Mouse (Mus musculus): ENCODE results near the gene Sik3. TPM values are rescaled to one million over a fixed set of nuclear protein-coding genes. Genes with fewer than 3 reads are reported as not detected.

The Sik3 gene
- polyA plus RNA-seq, 1 experiment from 2014 or later, result 10.6 TPM

GRCm38 (mm10) chr9:46033862-46034261 is 21.2 kb downstream of the Sik3 start:
- Histone ChIP-seq H3K9ac (ENCODE audit: low read length) (no peak overlapping the region), H3K27ac (replicated peaks; ENCODE audit: low read depth, low read length) (no peak overlapping the region), H3K36me3 (ENCODE audit: control insufficient read depth, insufficient read depth, low read length) (no peaks in the 10 kb centered on the region), H3K9me3 (ENCODE audit: control insufficient read depth, low read length) (no peaks in the 10 kb centered on the region), H3K4me2 (ENCODE audit: low read depth, severe bottlenecking) (no peak overlapping the region), H3K27me3 (ENCODE audit: control insufficient read depth, insufficient read depth, low read length) (no peaks in the 10 kb centered on the region), H3K4me1 (ENCODE audit: control insufficient read depth, insufficient read depth, low read length) (peaks cover 18% of the 10 kb centered on the region), H3K4me3 (ENCODE audit: low read depth, low read length) (no peak overlapping the region)
- no peak for ATAC-seq (ENCODE audit: insufficient number of reproducible peaks, low FRiP score, low TSS enrichment, low read depth)
- WGBS, result 89% methylated on average over 3 of the region's 3 CpGs
- no peak for DNase-seq (ENCODE audit: low spot score)

GRCm38 (mm10) chr9:46035290-46035871 is 22.8 kb downstream of the Sik3 start:
- DNase-seq (ENCODE audit: low spot score), result no peak
- Histone ChIP-seq H3K27ac (replicated peaks; ENCODE audit: low read depth, low read length) (no peak overlapping the region), H3K4me2 (ENCODE audit: low read depth, severe bottlenecking) (no peak overlapping the region), H3K36me3 (ENCODE audit: control insufficient read depth, insufficient read depth, low read length) (no peaks in the 10 kb centered on the region), H3K4me3 (ENCODE audit: low read depth, low read length) (no peak overlapping the region), H3K27me3 (ENCODE audit: control insufficient read depth, insufficient read depth, low read length) (no peaks in the 10 kb centered on the region), H3K4me1 (ENCODE audit: control insufficient read depth, insufficient read depth, low read length) (peaks cover 18% of the 10 kb centered on the region), H3K9ac (ENCODE audit: low read length) (no peak overlapping the region), H3K9me3 (ENCODE audit: control insufficient read depth, low read length) (no peaks in the 10 kb centered on the region)
- no peak for ATAC-seq (ENCODE audit: insufficient number of reproducible peaks, low FRiP score, low TSS enrichment, low read depth)
- 64% methylated on average over 9 of the region's 9 CpGs for WGBS

- no peaks in the 10 kb centered on the region for H3K36me3 ChIP-seq (ENCODE audit: control insufficient read depth, insufficient read depth, low read length)
- ATAC-seq (ENCODE audit: insufficient number of reproducible peaks, low FRiP score, low TSS enrichment, low read depth), result no peak
- H3K9ac ChIP-seq (ENCODE audit: low read length), result no peak overlapping the region
- H3K9me3 ChIP-seq (ENCODE audit: control insufficient read depth, low read length), result no peaks in the 10 kb centered on the region
- no peaks in the 10 kb centered on the region for H3K27me3 ChIP-seq (ENCODE audit: control insufficient read depth, insufficient read depth, low read length)
- no peak for DNase-seq (ENCODE audit: low spot score)
- H3K4me3 ChIP-seq (ENCODE audit: low read depth, low read length), result no peak overlapping the region
- H3K4me2 ChIP-seq (ENCODE audit: low read depth, severe bottlenecking), result no peak overlapping the region
- peaks cover 17% of the 10 kb centered on the region for H3K4me1 ChIP-seq (ENCODE audit: control insufficient read depth, insufficient read depth, low read length)
- no peak overlapping the region for H3K27ac ChIP-seq (replicated peaks; ENCODE audit: low read depth, low read length)
- 97% methylated on average over 8 of the region's 8 CpGs for WGBS
Measured at GRCm38 (mm10) chr9:46036881-46037280, 24.3 kb downstream of the Sik3 start.

GRCm38 (mm10) chr9:46038786-46039185 is 26.2 kb downstream of the Sik3 start:
- Histone ChIP-seq H3K9ac (ENCODE audit: low read length) (no peak overlapping the region), H3K9me3 (ENCODE audit: control insufficient read depth, low read length) (no peaks in the 10 kb centered on the region), H3K27me3 (ENCODE audit: control insufficient read depth, insufficient read depth, low read length) (no peaks in the 10 kb centered on the region), H3K4me1 (ENCODE audit: control insufficient read depth, insufficient read depth, low read length) (0 out of 2 replicates have a peak, but pooled peaks cover 4% of the 10 kb centered on the region), H3K4me3 (ENCODE audit: low read depth, low read length) (no peak overlapping the region), H3K4me2 (ENCODE audit: low read depth, severe bottlenecking) (no peak overlapping the region), H3K27ac (replicated peaks; ENCODE audit: low read depth, low read length) (no peak overlapping the region), H3K36me3 (ENCODE audit: control insufficient read depth, insufficient read depth, low read length) (no peaks in the 10 kb centered on the region)
- ATAC-seq (ENCODE audit: insufficient number of reproducible peaks, low FRiP score, low TSS enrichment, low read depth) (no peak), DNase-seq (ENCODE audit: low spot score) (no peak)
- 95% methylated on average over 13 of the region's 13 CpGs for whole genome bisulfite sequencing

- no peaks in the 10 kb centered on the region for H3K4me1 ChIP-seq (ENCODE audit: control insufficient read depth, insufficient read depth, low read length)
- DNase-seq (ENCODE audit: low spot score) (no peak), ATAC-seq (ENCODE audit: insufficient number of reproducible peaks, low FRiP score, low TSS enrichment, low read depth) (no peak)
- no peak overlapping the region for H3K4me2 ChIP-seq (ENCODE audit: low read depth, severe bottlenecking)
- H3K27ac ChIP-seq (replicated peaks; ENCODE audit: low read depth, low read length), result no peak overlapping the region
- 82% methylated on average over 2 of the region's 2 CpGs for WGBS
- no peaks in the 10 kb centered on the region for H3K9me3 ChIP-seq (ENCODE audit: control insufficient read depth, low read length)
- H3K9ac ChIP-seq (ENCODE audit: low read length), result no peak overlapping the region
- no peaks in the 10 kb centered on the region for H3K27me3 ChIP-seq (ENCODE audit: control insufficient read depth, insufficient read depth, low read length)
- no peaks in the 10 kb centered on the region for H3K36me3 ChIP-seq (ENCODE audit: control insufficient read depth, insufficient read depth, low read length)
- no peak overlapping the region for H3K4me3 ChIP-seq (ENCODE audit: low read depth, low read length)
Measured at GRCm38 (mm10) chr9:46041186-46041585, 28.6 kb downstream of the Sik3 start.

- H3K4me1 ChIP-seq (ENCODE audit: control insufficient read depth, insufficient read depth, low read length), result no peaks in the 10 kb centered on the region
- H3K9me3 ChIP-seq (ENCODE audit: control insufficient read depth, low read length), result no peaks in the 10 kb centered on the region
- no peak overlapping the region for H3K27ac ChIP-seq (replicated peaks; ENCODE audit: low read depth, low read length)
- H3K27me3 ChIP-seq (ENCODE audit: control insufficient read depth, insufficient read depth, low read length), result no peaks in the 10 kb centered on the region
- WGBS, result 92% methylated on average over 3 of the region's 3 CpGs
- no peak overlapping the region for H3K4me2 ChIP-seq (ENCODE audit: low read depth, severe bottlenecking)
- no peak overlapping the region for H3K4me3 ChIP-seq (ENCODE audit: low read depth, low read length)
- no peak for DNase-seq (ENCODE audit: low spot score)
- no peak for ATAC-seq (ENCODE audit: insufficient number of reproducible peaks, low FRiP score, low TSS enrichment, low read depth)
- H3K9ac ChIP-seq (ENCODE audit: low read length), result no peak overlapping the region
- H3K36me3 ChIP-seq (ENCODE audit: control insufficient read depth, insufficient read depth, low read length), result no peaks in the 10 kb centered on the region
Measured at GRCm38 (mm10) chr9:46042387-46042786, 29.8 kb downstream of the Sik3 start.

GRCm38 (mm10) chr9:46043626-46044025 is 31.0 kb downstream of the Sik3 start:
- Histone ChIP-seq H3K27me3 (ENCODE audit: control insufficient read depth, insufficient read depth, low read length) (no peaks in the 10 kb centered on the region), H3K27ac (replicated peaks; ENCODE audit: low read depth, low read length) (no peak overlapping the region), H3K4me1 (ENCODE audit: control insufficient read depth, insufficient read depth, low read length) (no peaks in the 10 kb centered on the region), H3K9ac (ENCODE audit: low read length) (no peak overlapping the region), H3K4me3 (ENCODE audit: low read depth, low read length) (no peak overlapping the region), H3K9me3 (ENCODE audit: control insufficient read depth, low read length) (no peaks in the 10 kb centered on the region), H3K4me2 (ENCODE audit: low read depth, severe bottlenecking) (no peak overlapping the region), H3K36me3 (ENCODE audit: control insufficient read depth, insufficient read depth, low read length) (no peaks in the 10 kb centered on the region)
- ATAC-seq (ENCODE audit: insufficient number of reproducible peaks, low FRiP score, low TSS enrichment, low read depth), result no peak
- DNase-seq (ENCODE audit: low spot score), result no peak
- WGBS, result 89% methylated on average over 8 of the region's 8 CpGs

- Histone ChIP-seq H3K4me1 (ENCODE audit: control insufficient read depth, insufficient read depth, low read length) (no peaks in the 10 kb centered on the region), H3K9me3 (ENCODE audit: control insufficient read depth, low read length) (no peaks in the 10 kb centered on the region), H3K4me2 (ENCODE audit: low read depth, severe bottlenecking) (no peak overlapping the region), H3K27ac (replicated peaks; ENCODE audit: low read depth, low read length) (no peak overlapping the region), H3K36me3 (ENCODE audit: control insufficient read depth, insufficient read depth, low read length) (no peaks in the 10 kb centered on the region), H3K4me3 (ENCODE audit: low read depth, low read length) (no peak overlapping the region), H3K9ac (ENCODE audit: low read length) (no peak overlapping the region), H3K27me3 (ENCODE audit: control insufficient read depth, insufficient read depth, low read length) (no peaks in the 10 kb centered on the region)
- 86% methylated on average over 11 of the region's 11 CpGs for WGBS
- ATAC-seq (ENCODE audit: insufficient number of reproducible peaks, low FRiP score, low TSS enrichment, low read depth) (no peak), DNase-seq (ENCODE audit: low spot score) (no peak)
Measured at GRCm38 (mm10) chr9:46046724-46047517, 34.3 kb downstream of the Sik3 start.

Measured in limb, embryonic 11.5 days (tissue).